Mouse (Mus musculus) small intestine, adult 2 months (tissue): ENCODE results near the gene Prps2. TPM values are rescaled to one million over a fixed set of nuclear protein-coding genes. Genes with fewer than 3 reads are reported as not detected.

Experiments
- H3K27ac ChIP-seq: fragments of 200-500 bp; 2 replicates; pipeline ENCODE4 v1.5.1; 2012; ENCODE audit warnings: low read depth, low read length, control low read depth, inconsistent platforms; ENCODE audit not compliant: insufficient read depth
- H3K27me3 ChIP-seq: fragments of 200-500 bp; 2 replicates; pipeline ENCODE4 v1.6.1; 2012; ENCODE audit warnings: mild to moderate bottlenecking, moderate library complexity, low read length, inconsistent platforms; ENCODE audit not compliant: control insufficient read depth, insufficient read depth
- H3K36me3 ChIP-seq: fragments of 200-500 bp; 2 replicates; pipeline ENCODE4 v1.6.1; 2012; ENCODE audit warnings: mild to moderate bottlenecking, low read length, control low read depth, inconsistent platforms; ENCODE audit not compliant: control insufficient read depth, insufficient read depth
- H3K4me1 ChIP-seq: fragments of 200-500 bp; 2 replicates; pipeline ENCODE4 v1.6.1; 2012; ENCODE audit warnings: low read length, inconsistent platforms, mixed read lengths; ENCODE audit not compliant: control insufficient read depth, insufficient read depth, insufficient read length
- H3K4me3 ChIP-seq: fragments of 200-500 bp; 2 replicates; pipeline ENCODE4 v1.5.1; 2012; ENCODE audit warnings: low read depth, mild to moderate bottlenecking, control low read depth, inconsistent platforms, low read length, moderate library complexity
- CTCF ChIP-seq: fragments of 200-500 bp; IDR thresholded peaks from 2 replicates; pipeline ENCODE4 v1.5.1; 2012; ENCODE audit warnings: low read depth, mild to moderate bottlenecking, control low read depth, inconsistent platforms, low read length, moderate library complexity, mixed read lengths; ENCODE audit not compliant: insufficient replicate concordance, insufficient read length; ENCODE audit errors: extremely low read depth
- POLR2A ChIP-seq: fragments of 200-500 bp; IDR thresholded peaks from 2 replicates; pipeline ENCODE4 v1.6.1; 2012; ENCODE audit warnings: low read depth, mild to moderate bottlenecking, control low read depth, inconsistent platforms, low read length, moderate library complexity
- WGBS: fragments of 180-500 bp; shearing (Covaris S2); methylation state at CpG from one replicate; pipeline ENCODE4 v1.1.7; 2018; 5-methylcytosine and 5-hydroxymethylcytosine counted together
- polyA plus RNA-seq: library from polyadenylated mRNA; depleted of rRNA; stranded (reverse); fragments of >200 nt; gene quantifications from 2 replicates; pipeline ENCODE4 v1.2.3, GENCODE M21; 2012

Gene Prps2
- polyA plus RNA-seq, 1 experiment: 12.8 TPM

DNA sequence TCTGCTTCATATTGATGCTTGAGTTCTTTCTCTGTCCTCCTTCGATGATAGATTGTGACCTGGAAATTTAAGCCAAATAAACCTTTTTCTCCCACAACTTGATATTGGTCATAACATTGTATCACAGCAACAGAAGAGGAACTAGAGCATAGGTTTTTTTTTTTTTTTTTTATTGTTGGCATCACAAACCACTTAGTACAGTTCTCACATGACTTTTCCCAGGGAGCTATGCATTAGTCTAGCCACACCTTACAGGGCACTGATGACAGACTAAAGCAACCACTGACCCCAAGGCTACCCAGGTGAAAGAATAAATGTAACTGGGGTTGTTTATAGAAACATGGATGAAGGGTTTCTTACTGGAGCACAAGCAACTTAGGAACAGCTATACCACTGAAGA, 44.6 kb downstream of the Prps2 start:
- WGBS: 94% methylated on average over 1 of the region's 1 CpGs
- no peaks in the 10 kb centered on the region for H3K36me3 ChIP-seq
- no peak for TF ChIP-seq CTCF
- no peak for TF ChIP-seq POLR2A
- H3K27ac ChIP-seq: no peak overlapping the region
- H3K27me3 ChIP-seq: no peaks in the 10 kb centered on the region
- H3K4me3 ChIP-seq: no peak overlapping the region
- no peaks in the 10 kb centered on the region for H3K4me1 ChIP-seq

DNA sequence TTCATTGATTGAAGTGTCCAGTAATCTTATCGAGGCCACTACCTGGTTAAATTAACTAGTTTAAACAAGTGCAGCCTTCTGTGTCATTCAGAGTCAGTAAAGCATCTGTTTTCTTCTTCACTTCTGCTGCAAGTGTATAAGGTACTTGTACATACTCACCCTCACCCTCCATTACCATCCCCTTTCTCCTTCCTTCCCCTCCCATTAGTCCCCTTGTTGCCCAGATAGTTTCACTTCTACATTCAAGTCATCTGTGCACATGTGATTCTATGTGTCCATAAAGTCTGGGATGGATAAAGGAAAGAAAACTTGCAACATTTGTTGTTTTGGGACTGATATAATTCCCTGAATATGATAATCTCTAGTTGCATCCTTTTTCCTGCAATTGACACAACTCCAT, 48.0 kb downstream of the Prps2 start:
- Histone ChIP-seq H3K36me3 (no peaks in the 10 kb centered on the region), H3K27me3 (no peaks in the 10 kb centered on the region), H3K27ac (no peak overlapping the region), H3K4me3 (no peak overlapping the region), H3K4me1 (no peaks in the 10 kb centered on the region)
- WGBS: 81% methylated on average over 1 of the region's 1 CpGs
- TF ChIP-seq POLR2A (no peak), CTCF (no peak)

DNA sequence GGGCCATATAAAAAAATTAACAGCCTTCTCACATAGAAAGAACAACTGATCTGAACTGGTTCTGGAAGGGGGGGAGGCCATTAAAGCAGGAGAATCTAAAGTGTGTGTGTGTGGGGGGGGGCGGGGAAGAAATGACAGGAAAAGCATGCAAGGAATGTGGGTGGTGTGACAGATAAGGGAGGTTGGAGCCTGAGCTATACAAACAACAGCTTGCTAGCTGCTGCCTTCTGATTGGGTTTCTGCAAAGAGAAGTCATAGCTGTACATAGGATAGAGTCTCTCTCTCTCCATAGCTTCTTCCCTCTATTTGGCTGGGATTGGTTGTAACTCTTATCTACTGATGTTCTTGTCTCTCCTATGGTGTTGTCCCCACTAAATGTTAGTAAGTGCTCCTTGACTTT, 49.9 kb downstream of the Prps2 start:
- no peak overlapping the region for H3K27ac ChIP-seq

DNA sequence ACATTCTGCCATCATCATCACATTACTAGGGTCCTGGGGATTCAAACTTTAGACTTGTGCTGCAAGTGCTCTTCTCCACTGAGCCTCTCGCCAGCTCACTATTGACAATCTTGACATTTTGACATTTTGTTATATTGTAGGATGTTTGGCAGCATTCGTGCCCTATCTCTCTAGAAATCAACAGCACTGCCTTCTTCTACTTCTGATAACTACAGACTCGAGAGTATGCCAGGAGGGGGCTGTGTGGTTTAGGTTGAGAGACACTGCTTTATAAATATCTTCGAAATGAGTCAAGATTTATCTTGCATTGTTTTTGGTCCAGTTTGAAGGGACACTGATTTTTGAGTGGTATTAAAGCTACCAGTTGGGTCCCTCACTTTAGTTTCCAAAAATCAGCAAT, 51.6 kb downstream of the Prps2 start:
- Histone ChIP-seq H3K4me3 (no peak overlapping the region), H3K27me3 (no peaks in the 10 kb centered on the region), H3K36me3 (no peaks in the 10 kb centered on the region), H3K27ac (no peak overlapping the region), H3K4me1 (no peaks in the 10 kb centered on the region)
- 59% methylated on average over 4 of the region's 4 CpGs for WGBS
- TF ChIP-seq CTCF (no peak), POLR2A (no peak)

More for the DNA sequence above, 49.9 kb downstream of the Prps2 start:
- no peak for TF ChIP-seq POLR2A
- no peak for TF ChIP-seq CTCF
- Histone ChIP-seq H3K4me1 (no peaks in the 10 kb centered on the region), H3K4me3 (no peak overlapping the region), H3K27me3 (no peaks in the 10 kb centered on the region), H3K36me3 (no peaks in the 10 kb centered on the region)
- WGBS: 43% methylated on average over 1 of the region's 1 CpGs

DNA sequence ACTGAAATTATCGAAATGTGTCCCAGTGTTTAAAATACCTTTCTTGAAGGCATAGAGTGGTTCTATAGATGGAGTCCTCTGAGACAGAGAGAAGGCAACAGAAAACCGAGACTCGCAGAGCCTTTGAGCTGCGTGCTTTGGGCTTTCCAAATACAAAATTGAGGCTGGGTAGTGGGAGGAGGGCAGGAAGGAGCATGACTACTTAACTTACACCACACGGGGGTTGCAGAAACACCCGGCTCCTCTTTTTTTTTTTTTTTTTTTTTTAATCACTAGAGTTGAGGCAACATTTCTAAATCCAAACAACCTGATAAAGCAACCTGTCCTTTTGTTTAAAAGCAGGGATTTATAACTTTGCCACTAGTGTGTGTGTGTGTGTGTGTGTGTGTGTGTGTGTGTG, 52.1 kb downstream of the Prps2 start, which contains the start of gene Tlr7:
Tlr7 (minus strand) TSS at position 160 of the 400 bp plus-strand sequence.
- H3K27ac ChIP-seq: no peak within 1 kb of the TSS
- TF ChIP-seq CTCF (no peak), POLR2A (no peak)
- WGBS: 70% methylated on average over 6 of the region's 6 CpGs
- H3K4me3 ChIP-seq: no peak within 1 kb of the TSS
- H3K36me3 ChIP-seq: no peaks in the 10 kb centered on the region
- H3K4me1 ChIP-seq: no peaks in the 10 kb centered on the region
- no peaks in the 10 kb centered on the region for H3K27me3 ChIP-seq

DNA sequence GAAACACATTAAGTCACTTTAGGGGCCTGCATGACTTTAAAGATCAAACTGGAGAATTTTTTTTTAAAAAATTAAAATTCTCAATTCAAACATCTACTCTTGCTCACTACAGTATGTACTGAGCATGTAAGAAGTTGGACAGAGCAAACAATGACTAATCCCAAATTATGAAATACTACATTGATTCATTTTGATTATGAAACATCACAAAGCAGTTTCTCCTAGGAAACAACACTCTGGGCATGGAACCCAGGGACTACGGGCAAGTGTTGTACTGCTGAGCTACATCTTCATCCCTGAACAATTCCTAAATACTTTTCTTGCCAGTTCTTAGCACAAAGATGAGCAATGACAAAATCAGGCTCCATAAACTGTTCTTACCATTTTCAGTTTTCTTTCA, 52.9 kb downstream of the Prps2 start:
- Histone ChIP-seq H3K4me3 (no peak overlapping the region), H3K4me1 (no peaks in the 10 kb centered on the region), H3K36me3 (no peaks in the 10 kb centered on the region), H3K27ac (no peak overlapping the region), H3K27me3 (no peaks in the 10 kb centered on the region)
- TF ChIP-seq POLR2A (no peak), CTCF (no peak)
- 89% methylated on average over 1 of the region's 1 CpGs for WGBS

DNA sequence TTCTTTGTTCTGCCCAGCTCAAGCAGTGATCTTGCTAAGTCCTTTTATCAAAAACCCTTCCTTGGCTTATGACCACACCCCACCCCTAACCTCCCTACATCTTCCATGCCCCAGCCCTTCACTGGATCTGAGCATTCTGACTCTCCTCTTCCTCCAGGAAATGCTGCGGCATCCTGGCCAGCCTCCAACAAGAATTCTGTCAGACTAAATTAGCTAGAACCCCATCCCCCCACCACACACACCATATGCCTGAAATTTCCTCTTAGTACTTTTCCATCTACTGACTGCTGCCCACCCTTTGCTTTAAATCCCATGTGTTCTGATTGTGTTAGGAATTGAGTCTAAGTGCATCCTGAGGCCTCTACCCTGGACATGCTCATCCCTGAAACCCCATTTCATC, 53.5 kb downstream of the Prps2 start:
- WGBS: 35% methylated on average over 1 of the region's 1 CpGs
- Histone ChIP-seq H3K27ac (no peak overlapping the region), H3K4me3 (no peak overlapping the region), H3K36me3 (no peaks in the 10 kb centered on the region), H3K4me1 (no peaks in the 10 kb centered on the region), H3K27me3 (no peaks in the 10 kb centered on the region)
- TF ChIP-seq POLR2A: no peak
- TF ChIP-seq CTCF: no peak

DNA sequence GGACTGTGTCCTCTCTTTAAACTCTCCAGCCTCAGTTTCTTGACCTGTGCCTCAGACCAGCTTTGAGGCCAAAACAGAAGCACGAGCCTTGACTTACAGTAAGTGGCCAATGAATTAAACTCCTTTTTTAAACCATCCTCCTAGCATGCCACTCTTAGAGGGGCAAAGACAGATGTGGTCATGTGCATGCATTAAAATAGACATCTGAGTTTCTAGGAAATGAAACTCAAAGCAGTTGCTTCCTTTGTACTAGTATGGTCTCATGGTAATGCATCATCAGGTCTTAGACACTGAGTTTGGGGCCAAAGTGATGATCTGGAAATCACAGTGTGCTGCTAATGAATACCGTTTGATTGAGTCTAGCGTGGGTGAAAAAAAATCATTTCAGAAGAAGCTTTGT, 54.0 kb downstream of the Prps2 start:
- no peaks in the 10 kb centered on the region for H3K36me3 ChIP-seq
- no peaks in the 10 kb centered on the region for H3K27me3 ChIP-seq
- H3K27ac ChIP-seq: no peak overlapping the region
- TF ChIP-seq POLR2A (no peak), CTCF (no peak)
- H3K4me1 ChIP-seq: no peaks in the 10 kb centered on the region
- 82% methylated on average over 3 of the region's 3 CpGs for WGBS
- H3K4me3 ChIP-seq: no peak overlapping the region
